Mouse (Mus musculus): ENCODE data around the gene Gpr55. TPM values are rescaled to one million over a fixed set of nuclear protein-coding genes. Genes with fewer than 3 reads are reported as not detected.
A peak's percentile ranks its signal among the peaks of the same experiment; 100 is the strongest.
"Not testable (repeated sequence)": the region's sequence is repeated elsewhere in the genome, so short reads cannot be mapped to it uniquely, and the experiment has no call there.

The Gpr55 gene
- polyA plus RNA-seq, 1 experiment from 2014 or later, result 0.21 TPM

DNA sequence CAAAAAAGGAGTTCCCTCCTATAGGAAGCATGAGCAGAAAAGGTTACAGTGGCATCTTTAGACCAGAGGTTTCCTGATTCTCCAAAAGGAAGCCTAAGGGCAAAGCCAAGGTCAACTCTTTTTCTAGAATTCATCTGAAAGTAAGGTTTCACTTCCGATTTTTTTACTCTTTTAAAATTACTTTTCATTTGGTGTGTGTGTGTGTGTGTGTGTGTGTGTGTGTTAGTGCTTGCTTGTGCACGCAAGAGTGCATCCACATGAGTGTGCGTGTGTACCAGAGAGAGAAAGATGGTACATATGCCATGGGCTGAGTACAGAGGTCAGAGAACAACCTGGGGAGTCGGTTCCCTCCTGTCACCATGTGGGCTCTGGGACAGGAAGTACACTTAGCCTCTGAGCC is 28.1 kb upstream of the Gpr55 start:
- not testable (repeated sequence) for H3K27me3 ChIP-seq (replicated peaks; ENCODE audit: control insufficient read depth, insufficient read depth, low read length); H3K9ac ChIP-seq (ENCODE audit: low read depth, low read length); H3K36me3 ChIP-seq (ENCODE audit: control insufficient read depth, insufficient read depth, low read length); H3K4me3 ChIP-seq (ENCODE audit: low read length); H3K9me3 ChIP-seq (ENCODE audit: control insufficient read depth, low read length); H3K4me2 ChIP-seq (ENCODE audit: low read length); ATAC-seq; H3K4me1 ChIP-seq (ENCODE audit: control insufficient read depth, insufficient read depth, low read depth, low read length); H3K27ac ChIP-seq (ENCODE audit: low read depth, low read length)
- 94% methylated on average over 4 of the region's 4 CpGs for WGBS

DNA sequence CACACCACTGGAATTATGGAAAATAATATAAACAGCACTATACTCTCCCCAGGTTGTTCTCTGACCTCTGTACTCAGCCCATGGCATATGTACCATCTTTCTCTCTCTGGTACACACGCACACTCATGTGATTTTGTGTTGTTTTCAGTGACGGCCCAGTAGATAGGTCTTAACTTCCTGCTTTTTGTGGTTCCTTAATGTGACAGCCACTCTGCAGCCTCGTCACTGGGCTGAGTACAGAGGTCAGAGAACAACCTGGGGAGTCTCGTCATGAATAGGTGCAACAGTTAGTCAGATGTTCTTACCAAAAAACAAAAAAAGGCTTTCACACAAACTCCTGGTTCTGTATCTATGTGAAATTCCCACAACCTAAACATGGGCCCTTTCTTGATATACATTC is 27.5 kb upstream of the Gpr55 start:
- WGBS, result 79% methylated on average over 4 of the region's 4 CpGs
- H3K9me3 ChIP-seq (ENCODE audit: control insufficient read depth, low read length), result no peaks in the 10 kb centered on the region
- H3K27ac ChIP-seq (ENCODE audit: low read depth, low read length), result no peak overlapping the region
- no peak overlapping the region for H3K4me3 ChIP-seq (ENCODE audit: low read length)
- H3K27me3 ChIP-seq (replicated peaks; ENCODE audit: control insufficient read depth, insufficient read depth, low read length), result no peaks in the 10 kb centered on the region
- ATAC-seq, result no peak
- no peak overlapping the region for H3K9ac ChIP-seq (ENCODE audit: low read depth, low read length)
- no peaks in the 10 kb centered on the region for H3K4me1 ChIP-seq (ENCODE audit: control insufficient read depth, insufficient read depth, low read depth, low read length)
- H3K4me2 ChIP-seq (ENCODE audit: low read length), result no peak overlapping the region
- H3K36me3 ChIP-seq (ENCODE audit: control insufficient read depth, insufficient read depth, low read length), result no peaks in the 10 kb centered on the region

DNA sequence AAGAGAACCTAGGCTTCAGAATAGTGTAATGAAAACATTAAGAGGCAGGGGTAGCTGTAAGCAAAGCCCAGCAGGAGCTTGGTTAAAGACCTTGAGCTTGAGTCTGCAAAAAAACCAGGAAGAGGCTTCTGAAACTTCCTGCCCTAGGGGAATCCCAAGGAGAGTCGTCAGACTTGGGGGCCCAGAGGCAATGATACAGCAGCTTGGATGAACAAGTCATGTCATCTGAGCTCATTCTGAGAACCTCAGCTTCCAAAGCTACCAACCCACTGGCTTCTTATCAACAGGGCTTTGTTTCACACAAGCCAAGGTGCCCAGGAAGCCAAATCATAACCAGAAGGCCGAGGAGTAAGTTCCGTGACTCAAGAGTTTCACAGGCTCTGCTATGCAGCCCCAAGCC is 25.0 kb upstream of the Gpr55 start:
- no peak overlapping the region for H3K4me2 ChIP-seq (ENCODE audit: low read length)
- H3K4me1 ChIP-seq (ENCODE audit: control insufficient read depth, insufficient read depth, low read depth, low read length), result no peaks in the 10 kb centered on the region
- no peaks in the 10 kb centered on the region for H3K27me3 ChIP-seq (replicated peaks; ENCODE audit: control insufficient read depth, insufficient read depth, low read length)
- no peaks in the 10 kb centered on the region for H3K9me3 ChIP-seq (ENCODE audit: control insufficient read depth, low read length)
- H3K36me3 ChIP-seq (ENCODE audit: control insufficient read depth, insufficient read depth, low read length), result no peaks in the 10 kb centered on the region
- no peak overlapping the region for H3K27ac ChIP-seq (ENCODE audit: low read depth, low read length)
- ATAC-seq, result no peak
- WGBS, result 88% methylated on average over 3 of the region's 3 CpGs
- H3K9ac ChIP-seq (ENCODE audit: low read depth, low read length), result no peak overlapping the region
- H3K4me3 ChIP-seq (ENCODE audit: low read length), result no peak overlapping the region

DNA sequence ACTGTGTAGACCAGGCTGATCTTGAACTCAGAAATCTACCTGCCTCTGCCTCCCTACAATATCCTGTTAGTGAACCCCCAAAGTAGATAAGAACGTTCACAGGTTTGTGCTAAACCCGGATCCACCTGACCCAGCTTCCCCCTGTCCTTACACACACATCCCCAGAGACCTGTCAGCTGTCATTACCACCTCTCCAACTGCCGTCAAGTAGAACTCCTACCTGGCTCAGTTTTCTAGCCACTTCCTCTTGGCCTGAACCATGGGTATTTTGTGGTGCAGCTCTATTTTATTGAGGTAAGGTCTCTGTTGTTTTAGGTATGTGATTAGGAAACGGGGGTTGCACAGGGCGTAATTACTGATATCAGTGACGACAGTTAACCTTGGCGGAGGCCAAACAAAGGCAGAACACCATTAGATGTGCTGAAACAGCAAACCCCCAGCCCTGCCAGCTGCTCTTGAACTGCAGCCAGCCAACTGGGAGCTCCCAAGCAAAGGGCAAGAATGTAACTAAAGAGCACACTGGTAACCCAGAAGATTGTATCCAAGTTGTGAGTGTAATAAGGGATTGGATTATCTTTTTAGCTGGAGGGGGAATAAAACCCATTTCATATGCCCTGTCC is 21.0 kb upstream of the Gpr55 start:
- no peaks in the 10 kb centered on the region for H3K27me3 ChIP-seq (replicated peaks; ENCODE audit: control insufficient read depth, insufficient read depth, low read length)
- WGBS, result 59% methylated on average over 7 of the region's 7 CpGs
- H3K4me2 ChIP-seq (ENCODE audit: low read length), result no peak overlapping the region
- no peak overlapping the region for H3K4me3 ChIP-seq (ENCODE audit: low read length)
- H3K27ac ChIP-seq (ENCODE audit: low read depth, low read length), result no peak overlapping the region
- no peak overlapping the region for H3K9ac ChIP-seq (ENCODE audit: low read depth, low read length)
- H3K36me3 ChIP-seq (ENCODE audit: control insufficient read depth, insufficient read depth, low read length), result no peaks in the 10 kb centered on the region
- no peak for ATAC-seq
- H3K4me1 ChIP-seq (ENCODE audit: control insufficient read depth, insufficient read depth, low read depth, low read length), result no peaks in the 10 kb centered on the region
- H3K9me3 ChIP-seq (ENCODE audit: control insufficient read depth, low read length), result no peaks in the 10 kb centered on the region

DNA sequence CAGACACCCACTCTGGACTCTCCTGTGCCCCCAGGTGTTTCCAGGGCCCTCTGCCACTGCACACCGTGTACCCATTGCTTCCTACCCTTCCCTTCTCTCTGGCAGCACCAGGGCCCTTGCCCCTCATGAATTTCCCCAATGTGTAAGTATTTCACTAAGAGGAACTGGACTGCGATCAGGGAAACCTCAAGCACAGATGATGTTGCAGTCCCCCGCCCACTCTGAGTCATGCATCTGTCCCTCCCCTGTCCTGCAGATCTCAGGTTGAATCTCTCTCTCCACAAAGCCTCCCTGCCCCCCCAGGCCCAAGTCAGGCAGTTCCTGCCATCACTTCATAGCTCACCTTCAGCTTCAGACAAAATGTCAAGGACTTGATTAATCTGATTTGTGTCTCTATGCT is 16.9 kb upstream of the Gpr55 start:
- no peak overlapping the region for H3K4me3 ChIP-seq (ENCODE audit: low read length)
- 70% methylated on average over 3 of the region's 3 CpGs for WGBS

DNA sequence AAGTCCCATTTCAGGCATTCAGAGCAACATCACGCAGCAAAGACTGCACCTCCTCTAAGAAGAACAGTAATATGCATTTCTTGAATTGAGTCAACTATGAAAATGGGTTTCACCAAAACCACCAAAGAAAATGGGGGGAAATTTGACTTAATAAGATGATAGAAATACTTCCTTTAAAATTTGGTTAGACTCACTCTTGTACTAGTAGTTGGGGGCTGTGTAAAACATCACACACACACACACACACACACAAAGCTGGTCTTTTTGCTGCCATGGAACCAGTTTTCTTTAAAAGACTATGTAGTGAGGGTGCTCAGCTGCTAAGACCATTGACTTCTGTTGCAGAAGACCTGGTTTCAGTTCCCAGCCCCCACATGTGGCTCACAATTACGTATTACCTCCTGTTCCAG is 12.7 kb upstream of the Gpr55 start:
- H3K9ac ChIP-seq (ENCODE audit: low read depth, low read length), result no peak overlapping the region
- no peak overlapping the region for H3K27ac ChIP-seq (ENCODE audit: low read depth, low read length)
- no peaks in the 10 kb centered on the region for H3K9me3 ChIP-seq (ENCODE audit: control insufficient read depth, low read length)
- ATAC-seq, result no peak
- WGBS, result 91% methylated on average over 2 of the region's 2 CpGs
- H3K27me3 ChIP-seq (replicated peaks; ENCODE audit: control insufficient read depth, insufficient read depth, low read length), result no peaks in the 10 kb centered on the region
- H3K36me3 ChIP-seq (ENCODE audit: control insufficient read depth, insufficient read depth, low read length), result no peaks in the 10 kb centered on the region
- H3K4me1 ChIP-seq (ENCODE audit: control insufficient read depth, insufficient read depth, low read depth, low read length), result no peaks in the 10 kb centered on the region
- H3K4me3 ChIP-seq (ENCODE audit: low read length), result no peak overlapping the region
- H3K4me2 ChIP-seq (ENCODE audit: low read length), result no peak overlapping the region

More for the DNA sequence above, 16.9 kb upstream of the Gpr55 start:
- no peaks in the 10 kb centered on the region for H3K27me3 ChIP-seq (replicated peaks; ENCODE audit: control insufficient read depth, insufficient read depth, low read length)
- no peaks in the 10 kb centered on the region for H3K9me3 ChIP-seq (ENCODE audit: control insufficient read depth, low read length)
- no peak overlapping the region for H3K9ac ChIP-seq (ENCODE audit: low read depth, low read length)
- H3K27ac ChIP-seq (ENCODE audit: low read depth, low read length), result no peak overlapping the region
- no peaks in the 10 kb centered on the region for H3K36me3 ChIP-seq (ENCODE audit: control insufficient read depth, insufficient read depth, low read length)
- no peaks in the 10 kb centered on the region for H3K4me1 ChIP-seq (ENCODE audit: control insufficient read depth, insufficient read depth, low read depth, low read length)
- no peak overlapping the region for H3K4me2 ChIP-seq (ENCODE audit: low read length)
- no peak for ATAC-seq

DNA sequence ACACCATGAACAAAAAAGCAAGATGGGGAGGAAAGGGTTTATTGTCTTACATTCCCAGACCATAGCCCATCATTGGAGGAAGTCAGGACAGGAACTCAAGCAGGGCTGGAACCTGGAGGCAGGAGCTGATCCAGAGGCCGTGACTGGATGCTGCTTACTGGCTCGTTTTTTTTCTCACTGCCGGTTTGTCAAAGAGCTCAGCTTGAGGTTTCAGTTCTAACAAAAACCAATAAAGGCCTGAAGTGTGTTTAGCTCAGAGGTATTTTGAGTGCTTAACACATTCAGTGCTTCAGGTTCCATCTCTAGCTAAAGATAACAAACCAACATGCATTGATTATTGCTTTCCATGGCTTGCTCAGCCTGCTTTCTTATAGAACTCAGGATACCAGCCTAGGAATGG is 11.5 kb upstream of the Gpr55 start:
- 60% methylated on average over 3 of the region's 3 CpGs for WGBS
- no peak overlapping the region for H3K9ac ChIP-seq (ENCODE audit: low read depth, low read length)
- ATAC-seq, result no peak
- H3K4me2 ChIP-seq (ENCODE audit: low read length), result no peak overlapping the region
- no peaks in the 10 kb centered on the region for H3K4me1 ChIP-seq (ENCODE audit: control insufficient read depth, insufficient read depth, low read depth, low read length)
- H3K9me3 ChIP-seq (ENCODE audit: control insufficient read depth, low read length), result no peaks in the 10 kb centered on the region
- no peak overlapping the region for H3K27ac ChIP-seq (ENCODE audit: low read depth, low read length)
- no peak overlapping the region for H3K4me3 ChIP-seq (ENCODE audit: low read length)
- no peaks in the 10 kb centered on the region for H3K27me3 ChIP-seq (replicated peaks; ENCODE audit: control insufficient read depth, insufficient read depth, low read length)
- H3K36me3 ChIP-seq (ENCODE audit: control insufficient read depth, insufficient read depth, low read length), result no peaks in the 10 kb centered on the region

DNA sequence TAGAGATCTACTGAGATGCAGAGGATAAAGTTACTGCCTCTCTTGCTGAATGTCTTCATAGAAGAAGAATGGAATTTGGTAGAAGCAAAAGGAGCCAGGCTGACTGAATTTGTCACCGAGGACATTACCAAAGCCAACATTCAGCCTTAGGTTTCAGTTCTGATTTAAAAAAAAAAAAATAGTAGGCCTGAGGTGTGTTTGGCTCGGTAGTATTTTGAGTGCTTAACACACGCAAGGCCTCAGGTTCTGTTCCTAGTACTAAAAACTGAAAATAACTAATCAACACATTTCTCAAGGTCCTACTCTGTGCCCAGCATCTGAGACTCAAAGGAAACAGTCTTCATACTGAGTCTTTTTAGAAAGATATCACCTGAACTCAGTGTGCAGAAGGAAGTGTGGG is 10.3 kb upstream of the Gpr55 start:
- H3K27ac ChIP-seq (ENCODE audit: low read depth, low read length), result no peak overlapping the region
- 92% methylated on average over 3 of the region's 3 CpGs for WGBS

DNA sequence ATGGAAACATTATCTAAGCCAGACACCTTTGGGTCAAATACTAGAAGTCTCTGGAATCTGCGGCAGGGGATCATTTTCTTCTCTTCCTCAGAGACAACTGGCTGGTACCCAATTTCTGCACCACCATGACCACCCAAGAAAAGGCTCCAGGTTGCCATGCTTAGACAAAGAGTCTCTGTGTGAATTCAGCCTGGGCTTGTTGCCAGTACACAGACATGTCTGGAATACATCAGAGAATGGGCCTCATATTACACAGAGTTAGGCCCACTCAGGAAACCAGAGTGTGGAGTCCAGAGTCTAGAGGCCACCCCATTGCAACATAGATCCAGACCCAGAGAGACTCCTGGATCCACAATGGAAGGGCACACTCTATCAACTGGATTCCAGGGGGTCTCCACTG is 8.7 kb upstream of the Gpr55 start:
- Histone ChIP-seq H3K36me3 (ENCODE audit: control insufficient read depth, insufficient read depth, low read length) (no peaks in the 10 kb centered on the region), H3K27ac (ENCODE audit: low read depth, low read length) (peak overlapping the region; percentile 52; the same call in 1 of the 2 replicates), H3K9ac (ENCODE audit: low read depth, low read length) (no peak overlapping the region), H3K9me3 (ENCODE audit: control insufficient read depth, low read length) (no peaks in the 10 kb centered on the region), H3K4me1 (ENCODE audit: control insufficient read depth, insufficient read depth, low read depth, low read length) (no peaks in the 10 kb centered on the region), H3K27me3 (replicated peaks; ENCODE audit: control insufficient read depth, insufficient read depth, low read length) (no peaks in the 10 kb centered on the region), H3K4me3 (ENCODE audit: low read length) (no peak overlapping the region), H3K4me2 (ENCODE audit: low read length) (no peak overlapping the region)
- ATAC-seq, result peak; percentile 87
- WGBS, result 63% methylated on average over 1 of the region's 1 CpGs

More for the DNA sequence above, 10.3 kb upstream of the Gpr55 start:
- no peak overlapping the region for H3K4me3 ChIP-seq (ENCODE audit: low read length)
- H3K9me3 ChIP-seq (ENCODE audit: control insufficient read depth, low read length), result no peaks in the 10 kb centered on the region
- H3K9ac ChIP-seq (ENCODE audit: low read depth, low read length), result no peak overlapping the region
- no peak for ATAC-seq
- no peaks in the 10 kb centered on the region for H3K36me3 ChIP-seq (ENCODE audit: control insufficient read depth, insufficient read depth, low read length)
- H3K4me2 ChIP-seq (ENCODE audit: low read length), result no peak overlapping the region
- no peaks in the 10 kb centered on the region for H3K27me3 ChIP-seq (replicated peaks; ENCODE audit: control insufficient read depth, insufficient read depth, low read length)
- no peaks in the 10 kb centered on the region for H3K4me1 ChIP-seq (ENCODE audit: control insufficient read depth, insufficient read depth, low read depth, low read length)

DNA sequence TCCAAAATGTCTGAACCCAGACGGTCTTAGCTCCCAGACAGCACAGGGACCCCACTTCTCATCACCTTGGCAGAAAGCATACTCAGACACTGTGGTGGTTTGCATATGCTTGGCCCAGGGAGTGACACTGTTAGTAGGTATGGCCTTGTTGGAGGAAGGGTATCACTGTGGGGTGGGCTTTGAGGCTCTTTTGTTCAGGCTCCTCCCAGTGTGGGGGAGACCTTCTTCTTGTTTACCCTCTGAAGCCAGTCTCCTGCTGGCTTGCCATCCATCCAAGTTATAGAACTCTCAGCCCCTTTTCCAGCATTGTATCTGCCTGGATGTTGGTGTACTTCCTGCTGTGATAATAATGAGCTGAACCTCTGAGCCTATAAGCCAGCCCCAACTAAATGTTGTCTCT is 8.3 kb upstream of the Gpr55 start:
- Histone ChIP-seq H3K9me3 (ENCODE audit: control insufficient read depth, low read length) (no peaks in the 10 kb centered on the region), H3K4me1 (ENCODE audit: control insufficient read depth, insufficient read depth, low read depth, low read length) (no peaks in the 10 kb centered on the region), H3K4me3 (ENCODE audit: low read length) (no peak overlapping the region), H3K27me3 (replicated peaks; ENCODE audit: control insufficient read depth, insufficient read depth, low read length) (no peaks in the 10 kb centered on the region), H3K4me2 (ENCODE audit: low read length) (no peak overlapping the region), H3K27ac (ENCODE audit: low read depth, low read length) (peak overlapping the region; percentile 52; the same call in 1 of the 2 replicates), H3K36me3 (ENCODE audit: control insufficient read depth, insufficient read depth, low read length) (no peaks in the 10 kb centered on the region), H3K9ac (ENCODE audit: low read depth, low read length) (no peak overlapping the region)
- peak; percentile 69 for ATAC-seq
- 73% methylated on average over 1 of the region's 1 CpGs for WGBS
